Mouse (Mus musculus) cortical plate, adult 2 months (tissue): ENCODE results near the gene Zrsr1.

Source experiments
- CTCF ChIP-seq: fragments of 200-500 bp; IDR thresholded peaks from 2 replicates; pipeline ENCODE4 v1.5.1; 2011; ENCODE audit warnings: mild to moderate bottlenecking, control low read depth, low read length; ENCODE audit not compliant: insufficient read depth; ENCODE audit errors: extremely low read depth
- POLR2A ChIP-seq: fragments of 200-500 bp; IDR thresholded peaks from 2 replicates; pipeline ENCODE4 v1.6.1; 2011; ENCODE audit warnings: mild to moderate bottlenecking, low read length, control low read depth; ENCODE audit not compliant: insufficient read depth; ENCODE audit errors: extremely low read depth

DNA sequence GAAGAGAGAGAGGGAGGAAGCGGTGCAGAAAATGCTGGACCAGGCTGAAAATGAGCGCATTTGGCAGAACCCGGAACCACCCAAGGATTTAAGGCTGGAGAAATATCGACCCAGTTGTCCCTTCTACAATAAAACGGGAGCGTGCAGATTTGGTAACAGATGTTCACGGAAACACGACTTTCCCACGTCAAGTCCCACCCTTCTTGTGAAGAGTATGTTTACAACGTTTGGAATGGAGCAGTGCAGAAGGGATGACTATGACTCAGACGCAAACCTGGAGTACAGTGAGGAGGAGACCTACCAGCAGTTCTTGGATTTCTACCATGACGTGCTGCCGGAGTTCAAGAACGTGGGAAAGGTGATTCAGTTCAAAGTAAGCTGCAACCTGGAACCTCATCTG lies 1.8 kb downstream of the Zrsr1 start:
- TF ChIP-seq CTCF (no peak), POLR2A (0 out of 2 replicates have a peak, but pooled peaks have one; percentile 6)
